Mouse (Mus musculus) 3T3-L1 (cell line): Measurements from ENCODE around the gene Fabp6.

Source experiments
- DNase-seq: peaks from one replicate; pipeline ENCODE4 v3.0.0-alpha.2; 2015; ENCODE audit warnings: low read depth, low spot score

The Fabp6 gene

GRCm38 (mm10) chr11:43601440-43601839 is at the start of gene Fabp6:
Fabp6 (minus strand) TSS chr11:43601540.
- no peak for DNase-seq

GRCm38 (mm10) chr11:43645286-43645685 is 43.9 kb upstream of the Fabp6 start:
- DNase-seq, result peak; percentile 16

GRCm38 (mm10) chr11:43643180-43643591 is 41.8 kb upstream of the Fabp6 start:
- peak; percentile 95 for DNase-seq

GRCm38 (mm10) chr11:43638486-43638885 is 37.1 kb upstream of the Fabp6 start:
- DNase-seq, result no peak

- no peak for DNase-seq
Measured at GRCm38 (mm10) chr11:43636761-43637160, 35.4 kb upstream of the Fabp6 start.

- no peak for DNase-seq
Measured at GRCm38 (mm10) chr11:43633658-43634401, 32.5 kb upstream of the Fabp6 start.

GRCm38 (mm10) chr11:43633165-43633564 is 31.8 kb upstream of the Fabp6 start:
- no peak for DNase-seq

GRCm38 (mm10) chr11:43632566-43632965 is 31.2 kb upstream of the Fabp6 start:
- no peak for DNase-seq

GRCm38 (mm10) chr11:43631645-43632044 is 30.3 kb upstream of the Fabp6 start:
- no peak for DNase-seq

- DNase-seq, result no peak
Measured at GRCm38 (mm10) chr11:43626927-43627645, 25.7 kb upstream of the Fabp6 start.

- DNase-seq, result no peak
Measured at GRCm38 (mm10) chr11:43626300-43626926, 25.1 kb upstream of the Fabp6 start.

- DNase-seq, result peak; percentile 60
Measured at GRCm38 (mm10) chr11:43624341-43624740, 23.0 kb upstream of the Fabp6 start.

GRCm38 (mm10) chr11:43621769-43622168 is 20.4 kb upstream of the Fabp6 start:
- DNase-seq, result no peak

- DNase-seq, result no peak
Measured at GRCm38 (mm10) chr11:43618403-43618802, 17.1 kb upstream of the Fabp6 start.

GRCm38 (mm10) chr11:43617924-43618323 is 16.6 kb upstream of the Fabp6 start:
- DNase-seq, result no peak

GRCm38 (mm10) chr11:43612834-43613488 is 11.6 kb upstream of the Fabp6 start:
- DNase-seq, result peak; percentile 93

GRCm38 (mm10) chr11:43610662-43611033 is 9.3 kb upstream of the Fabp6 start:
- DNase-seq, result no peak

- DNase-seq, result no peak
Measured at GRCm38 (mm10) chr11:43610006-43610661, 8.8 kb upstream of the Fabp6 start.

GRCm38 (mm10) chr11:43608440-43608839 is 7.1 kb upstream of the Fabp6 start:
- DNase-seq, result no peak

GRCm38 (mm10) chr11:43605859-43606258 is 4.5 kb upstream of the Fabp6 start:
- DNase-seq, result no peak

- DNase-seq, result no peak
Measured at GRCm38 (mm10) chr11:43604891-43605290, 3.6 kb upstream of the Fabp6 start.

GRCm38 (mm10) chr11:43604207-43604606 is 2.9 kb upstream of the Fabp6 start:
- no peak for DNase-seq
